Comparison of ENCODE assay signal across 14 mouse cellular contexts in genomic region chr16:10507445-10507844, GRCm38 (mm10).
"Had no signal": no experiment of that assay in that cellular context is flagged by ENCODE, and none has a peak within 500 bp of the region (broad histone marks: within the 10 kb centered on the region; RNA-seq: fewer than 3 reads in every experiment).

No protein-coding gene starts in this region.

- H3K4me3 ChIP-seq: midbrain, embryonic 10.5 days; midbrain, embryonic 12.5 days; midbrain, embryonic 15.5 days; neural tube, embryonic 12.5 days; stomach, embryonic 15.5 days had no signal

- H3K9me3 ChIP-seq: midbrain, embryonic 10.5 days; midbrain, embryonic 12.5 days; midbrain, embryonic 15.5 days; neural tube, embryonic 12.5 days; stomach, embryonic 15.5 days had no signal

- H3K4me1 ChIP-seq: midbrain, embryonic 10.5 days; midbrain, embryonic 12.5 days; neural tube, embryonic 12.5 days; stomach, embryonic 15.5 days had no signal

- H3K4me2 ChIP-seq: lung, embryonic 14.5 days; midbrain, embryonic 12.5 days; midbrain, embryonic 15.5 days; neural tube, embryonic 12.5 days; stomach, embryonic 15.5 days had no signal

- H3K9ac ChIP-seq: lung, embryonic 14.5 days; midbrain, embryonic 12.5 days; midbrain, embryonic 15.5 days; neural tube, embryonic 12.5 days; stomach, embryonic 15.5 days had no signal

- DNase-seq: lung, adult 18-20 months; lung, embryonic 14.5 days; lung, postnatal 10 days; lung, postnatal 4 days; right cerebral cortex, postnatal 14 days; thymus, adult 2 months; thymus, postnatal 25 days; thymus, postnatal 4 days had no signal

- H3K36me3 ChIP-seq: midbrain, embryonic 10.5 days; midbrain, embryonic 12.5 days; midbrain, embryonic 15.5 days; neural tube, embryonic 12.5 days; stomach, embryonic 15.5 days had no signal

- ATAC-seq: midbrain, embryonic 15.5 days had no signal

- H3K27ac ChIP-seq: midbrain, embryonic 10.5 days; midbrain, embryonic 12.5 days; midbrain, embryonic 15.5 days; neural tube, embryonic 12.5 days; stomach, embryonic 15.5 days; stomach, postnatal 0 days had no signal

- H3K27me3 ChIP-seq: midbrain, embryonic 12.5 days; midbrain, embryonic 15.5 days; neural tube, embryonic 12.5 days; stomach, embryonic 15.5 days had no signal
